Mouse (Mus musculus) adrenal gland, postnatal 25 days (tissue): Measurements from ENCODE around the gene Ifna16. TPM values are rescaled to one million over a fixed set of nuclear protein-coding genes. Genes with fewer than 3 reads are reported as not detected.
A peak's percentile ranks its signal among the peaks of the same experiment; 100 is the strongest.

Experiments
- DNase-seq: peaks from one replicate; pipeline ENCODE4 v3.0.0; 2021; ENCODE audit warnings: mixed read lengths
- total RNA-seq: library from RNA; stranded (reverse); gene quantifications from 2 replicates; pipeline ENCODE4 v1.2.3, GENCODE M21; 2021

Gene Ifna16
- total RNA-seq, 1 experiment from 2014 or later: not detected

- no peak for DNase-seq
Observed at GRCm38 (mm10) chr4:88642526-88642925, 34.2 kb downstream of the Ifna16 start.

- peak; percentile 91 for DNase-seq
Observed at GRCm38 (mm10) chr4:88641077-88641831, 35.5 kb downstream of the Ifna16 start.

GRCm38 (mm10) chr4:88640704-88641076, 36.0 kb downstream of the Ifna16 start:
- DNase-seq: no peak

GRCm38 (mm10) chr4:88634311-88634710, 42.4 kb downstream of the Ifna16 start, which contains the start of gene C87499:
TSS of gene C87499 (minus strand) at chr4:88634411.
- no peak for DNase-seq

Other genes with a start within 250 kb of the Ifna16 start
- gene Hacd4, start 238.0 kb downstream of the Ifna16 start, total RNA-seq: 3.9 and 4.9 TPM in 2 replicates
- gene Ifnb1, start 154.2 kb downstream of the Ifna16 start, total RNA-seq: not detected in 2 replicates
- gene Ifna15, start 118.7 kb downstream of the Ifna16 start, total RNA-seq: not detected in 2 replicates
- gene Ifna14, start 105.1 kb downstream of the Ifna16 start, total RNA-seq: not detected in 2 replicates
- not detected in 2 replicates for gene Ifna9, start 84.5 kb downstream of the Ifna16 start, total RNA-seq
- gene Ifna12, start 73.5 kb downstream of the Ifna16 start, total RNA-seq: not detected in 2 replicates
- gene C87499, start 42.5 kb downstream of the Ifna16 start, total RNA-seq: not detected in 2 replicates
- gene Ifna13, start 32.5 kb downstream of the Ifna16 start, total RNA-seq: not detected in 2 replicates
- not detected in 2 replicates for gene Ifna2, start 7.0 kb upstream of the Ifna16 start, total RNA-seq
- gene Ifnab, start 14.4 kb upstream of the Ifna16 start, total RNA-seq: not detected in 2 replicates
- 0.73 and 0.95 TPM in 2 replicates for gene Gm26566, start 44.9 kb upstream of the Ifna16 start, total RNA-seq
- 83.9 and 94.1 TPM in 2 replicates for gene Klhl9, start 45.5 kb upstream of the Ifna16 start, total RNA-seq
- gene Gm13271, start 77.9 kb upstream of the Ifna16 start, total RNA-seq: not detected in 2 replicates
- not detected in 2 replicates for gene Gm13283, start 83.2 kb upstream of the Ifna16 start, total RNA-seq
- gene Gm13290, start 96.9 kb upstream of the Ifna16 start, total RNA-seq: not detected in 2 replicates
- not detected in 2 replicates for gene Gm13289, start 100.0 kb upstream of the Ifna16 start, total RNA-seq
- not detected in 2 replicates for gene Gm13272, start 102.9 kb upstream of the Ifna16 start, total RNA-seq
- not detected in 2 replicates for gene Ifnz, start 105.2 kb upstream of the Ifna16 start, total RNA-seq
- gene Gm13276, start 108.8 kb upstream of the Ifna16 start, total RNA-seq: not detected in 2 replicates
- not detected in 2 replicates for gene Gm13277, start 111.7 kb upstream of the Ifna16 start, total RNA-seq
- gene Gm13278, start 114.6 kb upstream of the Ifna16 start, total RNA-seq: not detected in 2 replicates
- gene Gm13275, start 117.6 kb upstream of the Ifna16 start, total RNA-seq: not detected in 2 replicates
- gene Gm13279, start 120.5 kb upstream of the Ifna16 start, total RNA-seq: not detected in 2 replicates
- gene Gm13285, start 122.7 kb upstream of the Ifna16 start, total RNA-seq: 0.36 TPM in 1 of 2 replicates, not detected in the other
- gene Gm13287, start 126.3 kb upstream of the Ifna16 start, total RNA-seq: not detected in 2 replicates
- not detected in 2 replicates for gene Gm13288, start 128.6 kb upstream of the Ifna16 start, total RNA-seq
- gene Ifna7, start 139.3 kb upstream of the Ifna16 start, total RNA-seq: not detected in 2 replicates
- gene Ifna11, start 143.0 kb upstream of the Ifna16 start, total RNA-seq: not detected in 2 replicates
- gene Ifna6, start 150.5 kb upstream of the Ifna16 start, total RNA-seq: not detected in 2 replicates
- gene Ifna5, start 158.6 kb upstream of the Ifna16 start, total RNA-seq: not detected in 2 replicates
- gene Ifna4, start 164.9 kb upstream of the Ifna16 start, total RNA-seq: not detected in 2 replicates
- gene Ifna1, start 173.2 kb upstream of the Ifna16 start, total RNA-seq: not detected in 2 replicates
- not detected in 2 replicates for gene Ifne, start 203.3 kb upstream of the Ifna16 start, total RNA-seq